Mouse (Mus musculus) ovary, postnatal 10 days (tissue): ENCODE results near the gene Mical1.

Experiments
- DNase-seq: peaks from one replicate; pipeline ENCODE4 v3.0.0; 2022; ENCODE audit warnings: low spot score

Gene Mical1

DNA sequence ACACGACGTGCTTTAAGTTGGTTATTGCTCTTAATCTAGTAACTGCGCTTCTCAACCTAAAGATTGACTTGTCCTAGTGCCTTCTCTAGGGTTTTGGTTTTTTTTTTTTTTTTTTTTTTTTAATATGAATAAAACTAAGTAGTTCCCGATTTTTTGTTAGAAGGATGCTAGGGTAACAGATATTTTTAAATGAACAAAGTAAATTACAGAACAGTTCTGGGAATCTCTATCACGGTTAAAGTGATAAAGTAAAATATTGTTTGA, 44.2 kb downstream of the Mical1 start:
- no peak for DNase-seq

DNA sequence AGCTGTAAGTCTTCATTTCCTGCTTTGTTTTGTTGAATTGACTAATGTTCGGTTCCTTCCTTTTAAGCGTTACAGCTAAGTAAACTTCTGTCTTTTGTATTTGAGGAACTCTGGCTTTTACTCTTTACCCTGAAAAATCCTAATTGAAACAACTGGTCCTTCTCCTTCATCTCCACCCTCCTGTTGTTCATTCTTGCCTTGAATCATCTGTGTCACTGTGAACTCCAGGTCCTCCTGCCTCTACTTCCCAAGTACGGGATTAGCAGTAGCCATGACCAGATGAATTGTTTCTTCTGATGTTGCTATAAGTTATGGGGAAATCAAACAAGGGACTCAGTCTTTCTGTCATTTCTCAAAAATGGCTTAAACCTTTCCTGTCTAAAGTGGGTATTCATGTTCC, 47.3 kb downstream of the Mical1 start:
- no peak for DNase-seq

DNA sequence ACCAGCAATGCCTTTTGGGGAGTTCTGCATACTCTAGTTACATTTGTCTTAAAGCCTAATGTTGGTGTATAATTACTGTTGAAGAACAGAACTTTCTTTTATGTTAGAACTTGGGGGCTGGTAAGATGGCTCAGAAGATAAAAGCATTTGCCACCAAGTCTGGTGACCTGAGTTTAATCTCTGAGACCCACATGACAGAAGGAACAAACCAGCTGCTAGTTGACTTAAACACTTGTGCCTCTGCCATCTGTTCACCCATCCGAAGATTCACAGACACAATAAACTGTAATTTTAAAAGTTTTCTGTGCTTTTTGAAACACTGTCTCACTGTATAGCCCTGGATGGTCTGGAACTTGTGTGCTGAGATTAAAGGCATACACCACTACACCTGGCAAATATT, 49.6 kb downstream of the Mical1 start:
- no peak for DNase-seq

DNA sequence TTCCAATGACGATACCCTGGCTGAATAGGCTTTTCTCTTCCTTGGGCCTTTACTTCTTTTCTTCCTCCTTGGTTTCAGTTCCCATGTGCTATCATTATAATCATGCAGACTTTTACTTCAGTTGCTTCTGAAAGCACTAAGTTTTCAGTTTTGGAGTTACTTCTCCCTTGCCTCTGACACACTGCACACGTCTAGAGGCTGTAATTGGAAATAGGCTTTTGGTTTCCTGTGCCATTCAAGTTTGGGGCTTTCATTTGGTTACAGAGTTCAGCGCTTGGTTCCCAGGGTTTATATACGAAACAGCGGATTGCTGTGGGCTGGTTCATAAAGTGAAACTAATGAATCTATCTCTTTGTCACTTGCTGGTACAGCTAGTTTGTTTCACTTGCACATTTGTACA, 53.9 kb downstream of the Mical1 start:
- DNase-seq, result no peak

DNA sequence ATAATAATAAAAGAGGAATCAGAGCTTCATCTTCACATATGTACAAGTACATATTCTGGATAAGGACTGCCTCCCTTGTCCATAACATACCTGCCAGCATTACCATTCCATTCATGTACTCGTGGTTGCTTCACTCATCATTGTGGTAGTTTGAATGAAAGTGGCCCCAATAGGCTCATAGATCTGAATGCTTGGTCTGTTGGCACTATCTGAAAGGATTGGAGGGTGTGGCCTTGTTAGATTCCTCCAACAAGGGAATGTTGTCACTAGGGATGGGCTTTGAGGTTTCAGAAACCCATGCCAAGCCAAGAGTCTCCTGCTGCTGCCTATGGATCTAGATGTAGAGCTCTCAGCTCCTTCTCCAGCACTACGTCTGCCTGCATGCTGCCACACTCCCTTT, 59.9 kb downstream of the Mical1 start:
- no peak for DNase-seq
